Mouse (Mus musculus) spleen, postnatal 10 days (tissue): ENCODE measurements around the gene Gmppa.
A peak's percentile ranks its signal among the peaks of the same experiment; 100 is the strongest.

ENCODE experiments used
- DNase-seq, 2 experiments: peaks; one replicate each; pipeline ENCODE4 v3.0.0; 2021 to 2022; ENCODE audit warnings: low spot score in 2 of 2

The Gmppa gene

GRCm38 (mm10) chr1:75422823-75423471 is 12.8 kb upstream of the Gmppa start:
- no peak for DNase-seq

DNA sequence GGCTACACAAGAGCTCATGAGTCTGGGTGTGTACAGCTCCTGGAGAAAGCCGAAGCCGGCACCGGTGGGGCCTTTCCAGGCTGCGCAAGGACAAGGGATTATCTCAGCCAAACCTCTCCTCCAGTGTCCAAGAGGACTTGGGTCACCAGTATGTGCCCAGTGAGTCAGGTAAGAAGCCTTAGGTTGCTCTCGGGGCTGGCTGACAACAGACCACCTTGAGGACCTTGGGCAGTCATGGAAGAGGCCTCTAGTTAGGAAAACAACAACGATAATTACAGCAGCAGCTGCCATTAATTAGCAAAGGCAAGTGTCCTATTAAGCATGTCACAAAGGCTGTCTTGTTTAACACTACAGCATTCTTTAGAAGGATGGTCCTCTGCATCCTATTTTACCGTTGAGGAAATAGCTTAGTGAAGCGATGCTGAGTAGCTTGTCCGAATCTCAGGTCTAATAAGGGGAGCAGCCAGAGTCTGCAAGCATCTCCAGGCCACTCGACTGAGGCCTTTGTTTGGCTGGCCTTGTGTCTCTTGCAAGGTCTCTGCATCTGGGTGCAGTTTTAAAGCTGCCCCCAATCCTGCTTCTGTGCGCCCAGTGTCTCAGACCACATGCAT is 11.8 kb upstream of the Gmppa start:
- DNase-seq = no peak

- peak in 1 of 2 experiments; percentile 37 for DNase-seq
Observed at GRCm38 (mm10) chr1:75425796-75426471, 9.8 kb upstream of the Gmppa start.

- DNase-seq = no peak
Observed at GRCm38 (mm10) chr1:75438782-75439181, 3.1 kb downstream of the Gmppa start.

- no peak for DNase-seq
Observed at GRCm38 (mm10) chr1:75440661-75441060, 4.9 kb downstream of the Gmppa start.

DNA sequence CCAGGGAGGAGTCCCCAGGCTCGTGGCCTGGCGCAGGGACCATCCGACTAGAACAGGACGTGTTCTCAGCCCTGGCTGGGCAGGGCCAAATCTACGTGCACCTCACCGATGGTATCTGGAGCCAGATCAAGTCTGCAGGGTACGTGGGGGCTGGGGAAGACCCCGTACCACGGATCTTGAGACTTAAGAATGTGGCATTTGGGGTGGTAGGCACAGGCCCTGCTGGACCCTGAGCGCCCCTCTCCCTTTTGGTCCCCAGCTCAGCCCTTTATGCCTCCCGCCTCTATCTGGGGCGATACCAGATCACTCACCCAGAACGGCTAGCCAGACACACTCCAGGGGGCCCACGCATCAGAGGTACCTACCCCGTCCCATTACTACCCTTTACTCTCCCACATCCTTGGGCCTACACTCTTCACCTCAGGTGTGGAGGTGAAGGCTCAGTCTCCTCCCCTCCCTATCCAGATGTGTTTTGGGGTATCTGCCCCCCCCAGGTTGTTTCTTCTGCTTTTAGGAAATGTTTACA is 5.8 kb downstream of the Gmppa start:
- DNase-seq = no peak

DNA sequence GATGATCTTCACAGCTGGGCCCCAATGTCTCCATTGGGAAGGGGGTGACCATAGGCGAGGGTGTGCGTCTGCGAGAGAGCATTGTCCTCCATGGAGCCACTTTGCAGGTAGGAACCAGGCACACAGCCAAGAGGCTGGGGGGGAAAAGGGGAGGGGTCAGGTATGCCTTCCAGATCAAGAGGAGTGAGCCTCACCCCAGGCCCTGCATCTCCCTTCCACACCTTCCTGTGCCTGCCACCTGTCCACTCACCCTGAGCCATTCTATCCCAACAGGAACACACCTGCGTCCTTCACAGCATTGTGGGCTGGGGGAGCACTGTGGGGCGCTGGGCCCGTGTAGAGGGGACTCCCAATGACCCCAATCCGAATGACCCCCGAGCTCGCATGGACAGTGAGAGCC is 6.4 kb downstream of the Gmppa start:
- no peak for DNase-seq

DNA sequence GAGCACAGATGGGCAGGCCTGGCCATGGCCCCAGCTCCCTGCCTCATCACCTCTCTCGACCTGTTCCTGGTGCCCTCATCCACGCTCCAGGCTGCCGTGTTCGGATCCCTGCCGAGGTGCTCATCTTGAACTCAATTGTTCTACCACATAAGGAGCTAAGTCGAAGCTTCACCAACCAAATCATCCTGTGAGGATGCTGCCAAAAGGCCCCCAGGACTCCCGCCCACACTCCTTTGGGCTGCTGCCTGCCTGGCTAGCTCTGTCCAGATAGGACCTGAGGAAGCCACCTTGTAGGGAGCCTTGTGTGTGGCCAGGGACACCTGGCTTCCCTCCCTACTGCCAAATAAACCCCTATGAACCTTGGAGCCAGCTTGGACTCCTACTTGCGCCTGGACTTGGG is 7.1 kb downstream of the Gmppa start:
- DNase-seq = no peak

DNA sequence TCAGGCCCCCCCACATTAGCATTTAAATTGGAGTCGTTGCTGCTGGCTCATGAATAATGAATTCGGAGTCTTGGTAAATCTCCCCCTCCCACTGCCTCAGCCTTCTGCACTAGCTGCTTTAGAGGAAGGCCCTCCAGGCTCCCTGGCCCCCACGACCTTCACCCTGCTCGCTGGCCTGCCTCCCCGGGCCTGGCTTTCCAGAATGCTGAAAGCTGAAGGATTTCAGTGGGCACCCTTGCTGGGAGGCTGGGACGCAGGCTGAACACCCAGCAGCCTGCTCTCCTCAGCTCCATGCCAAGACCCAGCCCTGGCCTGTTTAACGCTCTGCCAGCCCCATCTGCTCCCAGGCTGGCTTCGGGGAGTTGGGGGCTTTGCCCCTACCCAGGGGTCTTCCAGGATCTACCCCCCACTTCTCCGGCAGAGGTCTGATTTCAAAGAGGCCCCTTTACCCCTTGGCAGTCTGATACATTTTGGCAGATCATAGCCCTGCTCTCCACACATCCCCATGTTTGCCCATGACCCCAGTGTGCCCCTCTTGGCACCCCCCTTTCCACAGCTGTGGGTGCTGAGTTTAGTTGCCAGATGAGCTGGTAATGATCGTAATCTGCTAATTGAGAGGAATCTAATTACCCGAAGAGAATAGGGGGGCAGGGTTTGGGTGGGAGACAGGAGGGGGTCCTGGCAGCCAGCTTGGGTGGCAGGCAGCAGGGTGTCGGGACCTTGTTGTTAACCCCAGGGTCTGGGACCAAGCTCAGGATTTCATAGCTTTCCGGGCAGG is 7.7 kb downstream of the Gmppa start:
- DNase-seq = no peak

DNA sequence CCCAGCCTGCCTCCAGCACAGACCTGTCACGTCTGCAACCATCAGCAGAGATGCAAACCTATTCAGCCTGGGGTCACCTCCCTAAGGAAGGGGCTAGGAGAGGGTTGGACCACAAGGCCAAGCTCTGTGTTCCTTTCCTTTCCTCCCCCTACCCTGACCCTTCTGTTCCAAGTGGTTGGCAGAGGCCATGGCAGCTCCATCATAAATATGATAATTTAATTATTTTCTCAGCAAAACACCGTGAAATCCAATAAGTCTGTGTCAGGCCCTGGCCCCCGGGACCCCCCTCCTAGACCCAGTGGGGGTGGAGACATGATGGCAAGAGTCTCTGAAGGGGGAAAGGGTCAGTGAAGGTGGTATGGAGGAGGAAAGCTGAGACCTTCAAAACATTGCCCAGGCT is 8.5 kb downstream of the Gmppa start:
- no peak for DNase-seq

DNA sequence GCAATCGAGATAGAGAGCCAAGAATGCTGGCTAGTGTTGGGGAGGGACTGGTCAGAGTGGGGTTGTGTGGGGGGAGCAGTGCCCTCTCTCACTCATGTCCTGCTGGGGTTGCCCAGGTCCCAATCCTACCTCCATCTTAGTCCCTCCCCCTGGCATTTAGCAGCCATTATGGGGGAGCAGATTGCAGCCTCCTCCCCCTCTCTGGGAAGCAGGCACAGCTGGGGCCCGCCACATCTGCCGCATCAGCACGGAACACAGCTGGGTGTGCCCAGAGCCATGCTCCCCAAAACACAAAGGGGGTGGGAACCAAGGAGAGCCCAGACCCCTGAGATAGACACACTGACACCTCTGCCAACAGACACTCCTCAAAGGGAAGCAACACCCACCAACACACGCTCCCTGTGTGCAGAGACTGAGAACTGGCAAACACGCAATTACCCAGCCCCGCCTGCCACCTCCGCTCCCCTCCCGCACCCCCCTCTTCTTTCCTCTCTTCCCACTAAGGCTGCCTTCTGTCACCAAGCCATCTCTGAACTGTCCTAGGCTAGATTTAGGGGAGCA is 9.5 kb downstream of the Gmppa start:
- no peak for DNase-seq

- DNase-seq = peak; percentile 63 to 86
Observed at GRCm38 (mm10) chr1:75445751-75446611, 10.3 kb downstream of the Gmppa start.

DNA sequence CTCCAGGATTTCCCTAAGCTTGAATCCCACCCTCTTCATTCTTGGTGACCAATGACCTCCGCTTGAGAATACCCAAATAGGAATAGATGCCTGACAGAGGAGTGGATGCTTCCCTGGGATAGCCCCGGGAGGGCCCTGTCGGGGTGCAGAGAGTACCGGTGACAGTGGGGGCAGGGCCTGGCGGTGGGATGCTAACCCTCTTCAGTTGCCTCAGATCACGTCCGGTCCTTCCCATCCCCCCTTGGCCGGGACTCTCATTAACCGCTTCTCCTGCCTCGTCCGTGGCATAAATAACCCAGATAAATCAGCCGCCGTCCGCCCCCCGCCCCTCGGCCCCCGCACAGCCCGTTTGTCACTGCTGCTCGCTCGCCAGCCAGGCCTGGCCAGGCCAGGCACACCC is 10.9 kb downstream of the Gmppa start:
- DNase-seq = no peak

DNA sequence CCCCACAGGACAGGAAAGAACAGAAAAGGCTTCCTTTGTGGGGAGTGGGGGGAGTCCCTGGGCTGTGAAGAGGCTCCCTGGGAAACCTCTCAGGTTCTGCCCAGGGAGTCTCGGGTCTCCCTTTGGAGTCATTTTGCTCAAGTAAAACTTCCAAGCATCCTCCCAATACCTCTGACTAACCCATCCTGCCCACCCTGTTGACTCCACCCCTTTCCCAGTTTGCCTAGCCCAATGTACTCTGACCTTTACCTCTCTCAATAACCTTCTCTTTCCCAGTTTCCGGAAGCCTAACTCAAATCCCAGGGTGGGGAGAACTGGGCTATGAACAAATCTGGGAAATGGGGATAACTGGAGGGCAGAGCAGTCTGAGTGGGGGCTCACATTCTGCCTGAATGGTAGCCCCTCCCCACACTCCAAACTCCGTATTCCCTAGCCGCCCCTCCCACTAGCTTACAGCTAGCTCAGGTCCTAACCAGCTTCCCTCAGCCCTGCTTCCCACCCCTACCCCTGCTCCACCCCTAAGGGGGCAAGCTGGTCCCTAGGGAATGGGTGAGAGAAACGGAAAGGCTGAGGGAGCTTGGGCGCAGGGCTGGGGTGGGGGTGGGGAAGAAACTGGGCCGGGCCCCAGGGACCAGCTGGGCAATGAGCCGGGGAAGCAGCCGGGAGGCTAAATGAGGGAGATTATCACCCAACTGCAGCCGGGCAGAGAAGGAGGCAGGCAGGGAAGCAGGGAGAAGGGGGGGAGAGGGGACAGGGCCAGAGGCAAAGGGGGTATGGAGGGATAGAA is 11.7 kb downstream of the Gmppa start:
- no peak for DNase-seq

GRCm38 (mm10) chr1:75448052-75448431 is 12.3 kb downstream of the Gmppa start:
- DNase-seq = no peak

GRCm38 (mm10) chr1:75448937-75449336 is 13.2 kb downstream of the Gmppa start:
- no peak for DNase-seq

- no peak for DNase-seq
Observed at GRCm38 (mm10) chr1:75449377-75450135, 13.8 kb downstream of the Gmppa start.

DNA sequence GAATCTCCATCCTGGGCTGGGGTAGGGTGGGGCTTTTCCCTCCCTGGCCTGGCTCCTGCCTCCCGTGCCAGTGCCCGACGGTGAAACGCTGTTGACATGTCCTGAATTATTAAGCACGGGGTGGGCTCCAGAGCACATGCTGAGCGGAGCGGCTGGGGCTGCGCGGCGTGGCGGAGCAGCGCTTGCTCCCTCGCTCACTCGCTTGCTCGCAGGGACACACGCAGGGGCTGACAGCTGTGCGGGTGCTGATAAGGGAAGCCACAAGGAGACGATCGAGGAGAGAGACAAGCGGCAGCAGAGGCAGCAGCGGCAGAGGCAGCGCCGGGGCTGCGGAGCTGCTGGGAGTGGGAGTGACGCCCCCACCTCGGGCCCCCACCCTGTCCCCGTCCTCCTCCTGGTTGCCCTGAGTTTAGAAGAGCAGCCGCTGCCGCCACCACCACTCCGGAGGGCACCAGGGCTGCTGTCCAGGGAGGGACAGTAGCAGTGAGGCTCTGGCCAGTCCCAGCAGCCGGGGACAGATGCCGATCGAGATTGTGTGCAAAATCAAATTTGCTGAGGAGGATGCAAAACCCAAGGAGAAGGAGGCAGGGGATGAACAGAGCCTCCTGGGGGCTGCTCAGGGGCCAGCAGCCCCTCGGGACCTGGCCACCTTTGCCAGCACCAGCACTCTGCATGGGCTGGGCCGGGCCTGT is 14.7 kb downstream of the Gmppa start, which contains the start of gene Asic4:
Asic4 (plus strand) TSS at position 123 of the 692 bp plus-strand sequence.
- peak in 1 of 2 experiments; percentile 51 for DNase-seq

DNA sequence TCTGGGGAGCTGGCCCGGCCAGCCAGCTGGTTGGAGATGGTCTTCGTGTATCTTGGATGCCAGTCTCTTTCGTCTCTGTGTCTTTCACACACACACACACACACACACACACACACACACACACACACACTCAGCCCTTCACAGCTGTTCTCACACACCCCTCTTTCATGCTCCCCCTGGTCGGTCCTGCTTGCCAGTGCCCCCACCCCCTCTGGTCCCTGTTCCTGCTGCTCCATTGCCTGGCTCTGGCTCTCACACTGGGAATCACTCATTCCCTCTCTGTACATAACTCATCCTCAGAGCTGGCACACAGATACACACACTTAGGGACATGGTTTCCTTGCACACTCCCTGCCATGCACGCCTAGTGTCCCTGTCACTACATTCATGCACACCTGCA is 16.2 kb downstream of the Gmppa start:
- no peak for DNase-seq
